Mouse (Mus musculus) intestine, embryonic 15.5 days (tissue): ENCODE measurements around the gene Cdk14. TPM values are rescaled to one million over a fixed set of nuclear protein-coding genes. Genes with fewer than 3 reads are reported as not detected.
A peak's percentile ranks its signal among the peaks of the same experiment; 100 is the strongest.
"Not testable (repeated sequence)": the region's sequence is repeated elsewhere in the genome, so short reads cannot be mapped to it uniquely, and the experiment has no call there.

Experiments
- ATAC-seq: fragments of 200-750 bp; cut with Nextera tagmentation; 2 replicates; pipeline ENCODE4 v1.8.0; 2017; ENCODE audit warnings: moderate TSS enrichment, moderate library complexity
- H3K27ac ChIP-seq: fragments of 300-500 bp; sonication (generic); 2 replicates; pipeline ENCODE4 v1.5.1; 2015; ENCODE audit warnings: mild to moderate bottlenecking, inconsistent platforms
- H3K27me3 ChIP-seq: fragments of 300-500 bp; sonication (generic); replicated peaks from 2 replicates; pipeline ENCODE4 v1.6.1; 2015; ENCODE audit warnings: inconsistent platforms
- H3K36me3 ChIP-seq: fragments of 300-500 bp; sonication (generic); 2 replicates; pipeline ENCODE4 v1.6.1; 2015; ENCODE audit warnings: inconsistent platforms
- H3K4me1 ChIP-seq: fragments of 300-500 bp; sonication (generic); replicated peaks from 2 replicates; pipeline ENCODE4 v1.6.1; 2015; ENCODE audit warnings: inconsistent platforms
- H3K4me2 ChIP-seq: fragments of 300-500 bp; sonication (generic); replicated peaks from 2 replicates; pipeline ENCODE4 v1.6.1; 2015; ENCODE audit warnings: mild to moderate bottlenecking, inconsistent platforms
- H3K4me3 ChIP-seq: fragments of 300-500 bp; sonication (generic); replicated peaks from 2 replicates; pipeline ENCODE4 v1.5.1; 2015; ENCODE audit warnings: inconsistent platforms
- H3K9ac ChIP-seq: fragments of 300-500 bp; sonication (generic); 2 replicates; pipeline ENCODE4 v1.6.1; 2015; ENCODE audit warnings: inconsistent platforms
- H3K9me3 ChIP-seq: fragments of 300-500 bp; sonication (generic); 2 replicates; pipeline ENCODE4 v1.6.1; 2016; ENCODE audit warnings: inconsistent platforms
- WGBS: fragments of 180-500 bp; shearing (Covaris S2); methylation state at CpG from one replicate; pipeline ENCODE4 v1.1.7; 2015; 5-methylcytosine and 5-hydroxymethylcytosine counted together
- polyA plus RNA-seq: library from polyadenylated mRNA; unstranded; fragments of >200 nt; fragmentation: Nextera tagmentation; extraction: Ambion mirVana; gene quantifications from 2 replicates; pipeline ENCODE4 v1.2.1, GENCODE M21; 2015

Cdk14 gene
- polyA plus RNA-seq, 1 experiment from 2014 or later, result 16.6 TPM

GRCm38 (mm10) chr5:5330926-5331460 lies 89.1 kb downstream of the Cdk14 start:
- 80% methylated on average over 10 of the region's 10 CpGs for WGBS
- H3K4me1 ChIP-seq, result no peaks in the 10 kb centered on the region
- no peak overlapping the region for H3K4me2 ChIP-seq
- H3K27me3 ChIP-seq, result no peaks in the 10 kb centered on the region
- no peak for ATAC-seq
- H3K9ac ChIP-seq, result no peak overlapping the region
- H3K4me3 ChIP-seq, result no peak overlapping the region
- no peaks in the 10 kb centered on the region for H3K9me3 ChIP-seq
- no peak overlapping the region for H3K27ac ChIP-seq
- no peaks in the 10 kb centered on the region for H3K36me3 ChIP-seq

GRCm38 (mm10) chr5:5329018-5329417 lies 91.1 kb downstream of the Cdk14 start:
- ATAC-seq, H3K27me3 ChIP-seq, H3K4me2 ChIP-seq, H3K4me1 ChIP-seq, H3K4me3 ChIP-seq, H3K9ac ChIP-seq, H3K27ac ChIP-seq, H3K9me3 ChIP-seq, H3K36me3 ChIP-seq: not testable (repeated sequence)
- WGBS, result 82% methylated on average over 2 of the region's 2 CpGs

GRCm38 (mm10) chr5:5326716-5327115 lies 93.4 kb downstream of the Cdk14 start:
- H3K9me3 ChIP-seq, result no peaks in the 10 kb centered on the region
- H3K27ac ChIP-seq, result no peak overlapping the region
- 92% methylated on average over 2 of the region's 2 CpGs for WGBS
- no peaks in the 10 kb centered on the region for H3K4me1 ChIP-seq
- H3K9ac ChIP-seq, result no peak overlapping the region
- H3K4me3 ChIP-seq, result no peak overlapping the region
- H3K4me2 ChIP-seq, result no peak overlapping the region
- no peaks in the 10 kb centered on the region for H3K27me3 ChIP-seq
- no peak for ATAC-seq
- H3K36me3 ChIP-seq, result no peaks in the 10 kb centered on the region

GRCm38 (mm10) chr5:5322699-5323098 lies 97.4 kb downstream of the Cdk14 start:
- ATAC-seq, result no peak
- Histone ChIP-seq H3K27me3 (no peaks in the 10 kb centered on the region), H3K9me3 (no peaks in the 10 kb centered on the region), H3K4me1 (no peaks in the 10 kb centered on the region), H3K36me3 (no peaks in the 10 kb centered on the region), H3K4me3 (no peak overlapping the region), H3K27ac (no peak overlapping the region), H3K4me2 (no peak overlapping the region), H3K9ac (no peak overlapping the region)
- 75% methylated on average over 8 of the region's 8 CpGs for WGBS

GRCm38 (mm10) chr5:5320506-5321181 lies 99.5 kb downstream of the Cdk14 start:
- no peak overlapping the region for H3K4me2 ChIP-seq
- ATAC-seq, result peak; percentile 25; the same call in 1 of the 2 replicates

GRCm38 (mm10) chr5:5319824-5320505 lies 100.1 kb downstream of the Cdk14 start:
- WGBS, result 57% methylated on average over 8 of the region's 8 CpGs
- Histone ChIP-seq H3K9me3 (no peaks in the 10 kb centered on the region), H3K36me3 (no peaks in the 10 kb centered on the region), H3K9ac (no peak overlapping the region), H3K4me3 (no peak overlapping the region), H3K4me1 (no peaks in the 10 kb centered on the region), H3K27me3 (no peaks in the 10 kb centered on the region), H3K4me2 (no peak overlapping the region), H3K27ac (no peak overlapping the region)
- ATAC-seq, result peak; percentile 71

More at GRCm38 (mm10) chr5:5320506-5321181, 99.5 kb downstream of the Cdk14 start:
- 32% methylated on average over 2 of the region's 2 CpGs for WGBS
- H3K36me3 ChIP-seq, result no peaks in the 10 kb centered on the region
- no peaks in the 10 kb centered on the region for H3K4me1 ChIP-seq
- no peaks in the 10 kb centered on the region for H3K27me3 ChIP-seq
- H3K27ac ChIP-seq, result no peak overlapping the region
- H3K9ac ChIP-seq, result no peak overlapping the region
- H3K4me3 ChIP-seq, result no peak overlapping the region
- H3K9me3 ChIP-seq, result no peaks in the 10 kb centered on the region

- Histone ChIP-seq H3K27ac (no peak overlapping the region), H3K27me3 (no peaks in the 10 kb centered on the region), H3K4me3 (no peak overlapping the region), H3K36me3 (no peaks in the 10 kb centered on the region), H3K4me1 (0 out of 2 replicates have a peak, but pooled peaks cover 4% of the 10 kb centered on the region), H3K9ac (no peak overlapping the region), H3K4me2 (no peak overlapping the region), H3K9me3 (no peaks in the 10 kb centered on the region)
- WGBS, result 72% methylated on average over 6 of the region's 6 CpGs
- no peak for ATAC-seq
These were observed 105.8 kb downstream of the Cdk14 start for GRCm38 (mm10) chr5:5314270-5314669.

GRCm38 (mm10) chr5:5313195-5313760 lies 106.8 kb downstream of the Cdk14 start:
- Histone ChIP-seq H3K27ac (no peak overlapping the region), H3K27me3 (no peaks in the 10 kb centered on the region), H3K4me3 (no peak overlapping the region), H3K9me3 (no peaks in the 10 kb centered on the region), H3K4me1 (0 out of 2 replicates have a peak, but pooled peaks cover 4% of the 10 kb centered on the region), H3K9ac (no peak overlapping the region), H3K36me3 (no peaks in the 10 kb centered on the region), H3K4me2 (no peak overlapping the region)
- WGBS, result 42% methylated on average over 9 of the region's 9 CpGs
- ATAC-seq, result no peak

GRCm38 (mm10) chr5:5305286-5305685 lies 114.8 kb downstream of the Cdk14 start:
- ATAC-seq, result no peak
- 92% methylated on average over 2 of the region's 2 CpGs for WGBS
- no peaks in the 10 kb centered on the region for H3K27me3 ChIP-seq
- H3K9ac ChIP-seq, result no peak overlapping the region
- H3K4me3 ChIP-seq, result no peak overlapping the region
- no peaks in the 10 kb centered on the region for H3K4me1 ChIP-seq
- H3K4me2 ChIP-seq, result no peak overlapping the region
- H3K9me3 ChIP-seq, result no peaks in the 10 kb centered on the region
- H3K36me3 ChIP-seq, result no peaks in the 10 kb centered on the region
- H3K27ac ChIP-seq, result no peak overlapping the region

GRCm38 (mm10) chr5:5303102-5303670 lies 116.9 kb downstream of the Cdk14 start:
- H3K36me3 ChIP-seq, result no peaks in the 10 kb centered on the region
- no peaks in the 10 kb centered on the region for H3K9me3 ChIP-seq
- H3K9ac ChIP-seq, result no peak overlapping the region
- H3K4me2 ChIP-seq, result no peak overlapping the region
- 87% methylated on average over 8 of the region's 8 CpGs for WGBS
- no peaks in the 10 kb centered on the region for H3K4me1 ChIP-seq
- H3K27me3 ChIP-seq, result no peaks in the 10 kb centered on the region
- H3K4me3 ChIP-seq, result no peak overlapping the region
- ATAC-seq, result 0 out of 2 replicates have a peak, but pooled peaks have one; percentile 63
- no peak overlapping the region for H3K27ac ChIP-seq

GRCm38 (mm10) chr5:5301571-5302079 lies 118.5 kb downstream of the Cdk14 start:
- Histone ChIP-seq H3K4me2 (no peak overlapping the region), H3K9me3 (no peaks in the 10 kb centered on the region), H3K4me3 (no peak overlapping the region), H3K36me3 (no peaks in the 10 kb centered on the region), H3K9ac (no peak overlapping the region), H3K27ac (no peak overlapping the region), H3K27me3 (no peaks in the 10 kb centered on the region), H3K4me1 (no peaks in the 10 kb centered on the region)
- WGBS, result 78% methylated on average over 12 of the region's 12 CpGs
- ATAC-seq, result no peak

GRCm38 (mm10) chr5:5300998-5301397 lies 119.1 kb downstream of the Cdk14 start:
- no peak for ATAC-seq
- 86% methylated on average over 2 of the region's 2 CpGs for WGBS
- Histone ChIP-seq H3K4me3 (no peak overlapping the region), H3K9me3 (no peaks in the 10 kb centered on the region), H3K9ac (no peak overlapping the region), H3K27ac (no peak overlapping the region), H3K36me3 (no peaks in the 10 kb centered on the region), H3K27me3 (no peaks in the 10 kb centered on the region), H3K4me2 (no peak overlapping the region), H3K4me1 (no peaks in the 10 kb centered on the region)
